Mouse (Mus musculus): Measurements from ENCODE around the gene Ak8.

DNA sequence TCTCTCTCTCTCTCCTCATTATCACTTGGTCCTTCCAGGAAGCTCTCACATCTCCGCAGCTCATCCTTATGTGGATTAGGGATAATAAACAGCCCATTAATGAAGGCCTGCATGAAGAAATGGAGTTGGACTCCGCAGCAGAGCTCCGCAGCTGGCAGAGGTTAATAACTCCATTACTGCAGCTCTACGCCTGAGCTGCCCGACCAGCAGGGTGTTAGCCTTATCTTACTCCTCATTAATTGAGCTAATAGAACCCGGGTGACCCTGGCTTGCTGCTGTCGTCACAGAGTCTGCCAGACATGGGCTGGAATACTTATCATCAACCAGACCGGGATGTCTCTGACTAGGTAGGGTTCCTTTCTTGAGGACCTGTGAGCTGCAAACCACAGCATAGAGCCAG, 74.1 kb downstream of the Ak8 start:
- TF ChIP-seq TBP (IDR thresholded peaks at IDR 0.05; ENCODE audit: low read depth, low read length) (no peak), CTCF (IDR thresholded peaks at IDR 0.05 in 2 of 3, conservative IDR thresholded peaks at IDR 0.05 in 1 of 3; ENCODE audit: control insufficient read depth in 1 of 3, insufficient read depth in 1 of 3, low read depth in 2 of 3, low read length in 3 of 3, poor library complexity in 1 of 3, severe bottlenecking in 1 of 3) (no peak)
